Mouse (Mus musculus): ENCODE data around the gene Lrr1.
"Not testable (repeated sequence)": the region's sequence is repeated elsewhere in the genome, so short reads cannot be mapped to it uniquely, and the experiment has no call there.

Gene Lrr1

GRCm38 (mm10) chr12:69163586-69163985 is 5.0 kb upstream of the Lrr1 start:
- not testable (repeated sequence) for DNase-seq (ENCODE audit: low read depth, low spot score)

- no peak for DNase-seq (ENCODE audit: low read depth, low spot score)
Measured at GRCm38 (mm10) chr12:69164904-69165303, 3.7 kb upstream of the Lrr1 start.

GRCm38 (mm10) chr12:69166861-69167581 is 1.6 kb upstream of the Lrr1 start:
- not testable (repeated sequence) for DNase-seq (ENCODE audit: low read depth, low spot score)

- no peak for DNase-seq (ENCODE audit: low read depth, low spot score)
Measured at GRCm38 (mm10) chr12:69167656-69168460, 756 bp upstream of the Lrr1 start.

- no peak for DNase-seq (ENCODE audit: low read depth, low spot score)
Measured at GRCm38 (mm10) chr12:69171307-69171706, 2.7 kb downstream of the Lrr1 start.

- DNase-seq (ENCODE audit: low read depth, low spot score): no peak
Measured at GRCm38 (mm10) chr12:69175975-69176374, 7.4 kb downstream of the Lrr1 start.

GRCm38 (mm10) chr12:69177526-69177925 is 8.9 kb downstream of the Lrr1 start:
- DNase-seq (ENCODE audit: low read depth, low spot score): no peak

- no peak for DNase-seq (ENCODE audit: low read depth, low spot score)
Measured at GRCm38 (mm10) chr12:69179371-69179770, 10.8 kb downstream of the Lrr1 start.

GRCm38 (mm10) chr12:69181800-69182199 is 13.2 kb downstream of the Lrr1 start:
- DNase-seq (ENCODE audit: low read depth, low spot score): no peak

- DNase-seq (ENCODE audit: low read depth, low spot score): peak; percentile 99
Measured at GRCm38 (mm10) chr12:69183583-69184308, 15.1 kb downstream of the Lrr1 start, which contains the start of the genes Rpl36al and Mgat2. Gene Rpl36al, minus strand, starts transcription at chr12:69184083. Gene Mgat2, plus strand, starts transcription at chr12:69184157.

GRCm38 (mm10) chr12:69184342-69185295 is 16.0 kb downstream of the Lrr1 start:
- DNase-seq (ENCODE audit: low read depth, low spot score): peak; percentile 47

GRCm38 (mm10) chr12:69185371-69185770 is 16.8 kb downstream of the Lrr1 start:
- no peak for DNase-seq (ENCODE audit: low read depth, low spot score)

GRCm38 (mm10) chr12:69186811-69187471 is 18.3 kb downstream of the Lrr1 start:
- DNase-seq (ENCODE audit: low read depth, low spot score): no peak

GRCm38 (mm10) chr12:69190074-69190473 is 21.5 kb downstream of the Lrr1 start:
- DNase-seq (ENCODE audit: low read depth, low spot score): no peak

- no peak for DNase-seq (ENCODE audit: low read depth, low spot score)
Measured at GRCm38 (mm10) chr12:69190522-69190921, 21.9 kb downstream of the Lrr1 start.

GRCm38 (mm10) chr12:69191396-69191795 is 22.8 kb downstream of the Lrr1 start:
- DNase-seq (ENCODE audit: low read depth, low spot score): no peak

GRCm38 (mm10) chr12:69192637-69193036 is 24.0 kb downstream of the Lrr1 start:
- no peak for DNase-seq (ENCODE audit: low read depth, low spot score)

- peak; percentile 58 for DNase-seq (ENCODE audit: low read depth, low spot score)
Measured at GRCm38 (mm10) chr12:69196444-69197377, 28.1 kb downstream of the Lrr1 start, which contains the start of gene Gm49383. Gene Gm49383, minus strand, starts transcription at chr12:69197104.
